Mouse (Mus musculus) telencephalon, adult 2 months (tissue): ENCODE measurements around the gene Gatc.
"Not testable (repeated sequence)": the region's sequence is repeated elsewhere in the genome, so short reads cannot be mapped to it uniquely, and the experiment has no call there.

Source experiments
- DNase-seq: peaks from one replicate; pipeline ENCODE4 v3.0.0-alpha.2; 2011; ENCODE audit warnings: low read depth, low spot score

Gene Gatc

DNA sequence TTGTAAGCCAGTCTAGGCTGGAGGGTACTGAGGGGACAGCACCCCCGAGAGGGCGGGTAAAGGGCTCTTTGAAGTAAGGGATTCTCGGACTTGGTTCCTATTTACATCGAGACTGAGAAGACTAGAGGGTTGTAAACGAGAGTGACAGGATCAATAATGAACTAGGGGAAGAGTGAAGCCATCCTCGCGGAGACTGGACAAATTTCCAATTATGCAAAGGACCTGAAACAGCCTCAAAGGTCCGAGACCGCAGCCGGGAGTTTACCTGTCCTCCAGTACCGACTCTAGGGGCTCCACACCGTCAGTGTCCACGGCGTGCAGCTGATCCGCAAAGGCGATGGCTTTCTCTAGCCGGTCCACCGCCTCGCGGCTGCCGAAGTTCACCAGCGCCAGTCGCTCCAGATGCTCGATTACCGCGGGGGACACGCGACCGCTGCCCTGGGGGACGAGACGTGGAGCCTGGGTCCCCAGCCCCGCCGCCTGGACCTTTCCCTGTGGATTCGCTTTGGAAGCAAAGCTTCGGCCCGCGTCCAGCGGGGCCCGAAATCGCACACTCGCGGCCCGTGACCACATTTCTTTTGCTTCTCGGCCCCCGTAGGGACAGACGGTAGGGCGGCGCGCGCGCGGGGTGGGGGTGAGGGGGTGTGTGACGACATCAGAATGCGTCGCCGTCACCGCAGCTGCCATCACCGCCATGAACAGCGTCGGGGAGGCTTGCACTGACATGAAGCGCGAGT is at the start of gene Gatc, which contains the start of gene Triap1:
Gene Gatc (minus strand): TSS at position 602 of the 737 bp plus-strand sequence.
Gene Triap1 (plus strand): TSS at position 649 of the 737 bp plus-strand sequence.
- peak; percentile 80 for DNase-seq

- DNase-seq, result not testable (repeated sequence)
Measured at GRCm38 (mm10) chr5:115378882-115379281, 37.9 kb upstream of the Gatc start.

- DNase-seq, result no peak
Measured at GRCm38 (mm10) chr5:115375436-115375835, 34.5 kb upstream of the Gatc start.

GRCm38 (mm10) chr5:115374204-115374820 is 33.3 kb upstream of the Gatc start:
- DNase-seq, result no peak

GRCm38 (mm10) chr5:115373441-115374203 is 32.6 kb upstream of the Gatc start:
- DNase-seq, result no peak

DNA sequence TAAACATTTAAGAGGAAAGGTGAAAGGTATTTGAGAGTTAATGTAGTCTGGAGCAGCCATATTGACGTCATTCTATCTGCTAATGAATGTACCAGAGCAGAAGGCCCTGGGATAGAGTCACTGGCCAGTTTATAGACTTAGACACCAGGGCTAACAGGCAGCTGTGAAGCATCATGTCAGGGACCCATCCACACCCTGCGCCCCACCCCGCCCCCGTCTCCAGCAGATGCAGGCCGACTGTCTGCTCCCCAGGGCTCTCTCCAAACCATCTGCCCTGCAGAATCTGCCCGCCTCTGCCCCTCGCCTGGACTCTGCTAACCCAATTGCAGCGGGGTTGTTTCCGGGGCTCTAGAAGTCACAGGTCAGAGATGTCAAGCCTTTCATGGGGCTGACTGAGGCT is 30.8 kb upstream of the Gatc start:
- no peak for DNase-seq

DNA sequence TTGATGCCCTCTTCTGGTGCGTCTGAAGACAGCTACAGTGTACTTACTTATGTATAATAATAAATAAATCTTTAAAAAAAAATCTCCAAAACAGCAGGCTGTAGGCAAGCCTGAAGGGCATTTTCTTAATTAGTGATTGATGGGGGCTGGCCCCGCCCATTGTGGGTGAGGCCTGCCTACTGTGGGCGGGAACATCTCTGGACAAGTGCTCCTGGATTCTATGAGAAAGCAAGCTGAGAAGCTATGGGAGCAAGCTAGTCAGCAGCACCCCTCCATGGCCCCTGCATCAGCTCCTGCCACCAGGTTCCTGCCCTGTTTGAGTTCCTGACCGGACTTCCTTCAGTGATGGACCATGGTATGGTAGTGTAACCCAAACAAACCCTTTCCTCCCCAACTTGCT is 23.8 kb upstream of the Gatc start:
- DNase-seq, result no peak

DNA sequence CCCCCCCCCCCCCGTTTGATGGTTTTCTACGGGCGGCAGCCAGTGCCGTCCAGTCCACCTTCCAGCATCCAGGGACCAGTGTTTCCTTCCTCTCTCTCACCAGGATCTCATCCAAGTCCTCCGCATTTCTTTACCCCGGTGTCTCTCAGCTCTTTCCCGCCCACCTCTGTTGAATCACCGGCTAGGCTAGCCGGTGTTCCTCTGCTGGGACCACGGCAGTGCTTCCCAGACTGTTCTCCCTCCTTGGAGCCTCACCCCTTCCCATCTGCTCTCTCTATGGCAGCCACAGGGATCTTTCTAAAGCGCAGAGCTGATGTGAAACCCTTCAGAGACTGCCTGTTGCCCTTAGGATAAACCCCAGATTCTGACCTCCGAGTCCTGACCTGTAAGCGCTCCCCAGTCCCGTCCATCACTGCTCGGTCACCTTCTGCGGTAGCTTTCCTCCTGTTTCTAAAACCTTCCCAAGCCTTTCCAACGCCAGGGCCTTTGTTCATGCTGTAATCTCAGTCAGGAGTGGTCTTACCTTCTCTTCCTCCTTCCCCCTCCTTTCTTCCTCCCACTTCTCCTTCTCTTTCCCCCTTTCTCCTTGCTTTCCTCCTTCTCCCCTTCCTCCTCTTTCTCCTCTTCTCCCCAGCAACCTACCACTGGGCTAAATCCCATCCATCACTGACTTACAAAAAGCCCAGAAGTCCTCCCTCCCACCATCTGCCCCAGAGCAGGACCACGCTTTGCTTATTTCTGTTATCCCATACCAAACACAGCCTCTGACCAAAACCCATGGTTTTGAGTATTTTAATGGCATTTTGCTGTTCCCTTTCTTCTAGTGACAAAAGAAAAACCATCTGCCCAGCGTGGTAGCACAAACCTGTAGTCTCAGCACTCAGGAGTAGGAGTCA is 22.1 kb upstream of the Gatc start:
- DNase-seq, result peak; percentile 84

GRCm38 (mm10) chr5:115362216-115362615 is 21.2 kb upstream of the Gatc start:
- DNase-seq, result no peak

DNA sequence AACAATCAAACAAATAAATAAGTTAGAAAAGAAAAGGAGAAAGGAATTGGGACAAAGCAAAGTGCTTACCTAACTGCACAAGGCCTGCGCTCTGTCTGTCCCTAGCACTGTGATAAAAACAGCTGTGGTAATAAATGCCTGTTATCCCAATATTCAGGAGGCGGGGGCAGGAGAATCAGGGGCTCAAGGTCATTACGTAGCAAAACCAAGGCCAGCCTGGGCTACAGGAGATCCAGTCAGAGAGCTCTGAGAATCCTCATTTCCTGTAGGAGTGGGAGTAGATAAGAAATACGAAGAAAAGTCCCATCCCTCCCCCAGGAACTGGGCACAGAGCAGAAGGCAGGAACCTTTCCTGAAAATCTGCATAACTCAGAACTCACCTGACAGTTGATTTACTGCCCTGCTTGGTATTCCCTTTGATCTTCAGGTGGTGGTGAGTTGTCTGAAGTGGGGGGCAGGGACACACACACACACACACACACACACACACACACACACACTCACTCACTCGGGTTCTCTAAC is 18.9 kb upstream of the Gatc start:
- DNase-seq, result no peak

- no peak for DNase-seq
Measured at GRCm38 (mm10) chr5:115359438-115359837, 18.5 kb upstream of the Gatc start.

GRCm38 (mm10) chr5:115358872-115359271 is 17.9 kb upstream of the Gatc start:
- DNase-seq, result no peak

DNA sequence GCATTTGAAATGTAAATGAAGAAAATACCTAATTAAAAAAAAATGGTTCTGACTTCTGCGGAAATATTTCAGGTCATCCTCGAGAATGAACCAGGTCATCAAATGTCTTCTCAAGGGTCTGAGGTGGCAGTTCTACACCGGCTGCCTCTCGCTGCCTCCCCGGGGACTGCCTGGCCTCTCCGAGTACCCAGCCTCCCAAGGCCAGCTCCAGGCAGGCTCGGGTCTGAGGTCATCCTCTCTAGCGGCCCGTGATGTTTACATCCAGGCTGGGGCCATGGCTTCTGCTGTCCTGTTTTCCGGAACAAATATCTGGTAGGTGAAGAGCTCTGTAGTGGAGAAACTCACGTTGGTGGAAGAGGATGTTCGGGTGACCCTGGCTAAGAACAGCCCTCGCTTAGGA is 14.1 kb upstream of the Gatc start:
- no peak for DNase-seq

DNA sequence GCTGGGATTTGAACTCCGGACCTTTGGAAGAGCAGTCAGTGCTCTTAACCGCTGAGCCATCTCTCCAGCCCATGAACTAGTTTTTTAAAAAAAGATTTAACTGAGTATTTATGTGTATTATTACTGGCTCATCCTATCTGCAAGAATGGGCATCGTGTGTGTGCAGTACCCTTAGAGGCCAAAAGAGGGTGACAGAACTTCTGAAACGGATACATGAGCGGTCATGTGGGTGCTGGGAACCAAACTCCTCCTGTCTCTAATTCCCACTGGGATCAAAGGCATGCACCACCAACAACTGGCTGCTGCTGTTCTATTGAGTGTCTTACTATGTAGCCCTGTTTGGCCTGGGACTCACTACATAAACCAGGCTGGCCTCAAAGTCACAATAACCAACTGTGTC is 10.4 kb upstream of the Gatc start:
- no peak for DNase-seq

DNA sequence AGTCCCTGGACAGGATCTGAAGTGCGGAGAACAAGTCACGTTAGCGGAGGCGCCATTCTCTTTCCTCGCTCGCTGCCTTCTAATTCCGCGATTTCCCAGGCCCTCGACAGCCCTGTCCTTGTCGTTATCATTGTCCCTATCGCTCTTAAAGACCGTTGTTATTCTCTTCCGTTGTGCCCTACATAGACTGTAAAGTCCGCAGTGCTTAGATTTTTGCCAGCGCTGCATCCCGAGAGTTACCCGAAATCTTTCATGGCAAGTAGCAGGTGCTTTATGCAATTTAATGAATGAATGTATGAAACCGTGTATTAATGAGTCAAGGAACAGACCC is 8.2 kb upstream of the Gatc start:
- DNase-seq, result no peak

DNA sequence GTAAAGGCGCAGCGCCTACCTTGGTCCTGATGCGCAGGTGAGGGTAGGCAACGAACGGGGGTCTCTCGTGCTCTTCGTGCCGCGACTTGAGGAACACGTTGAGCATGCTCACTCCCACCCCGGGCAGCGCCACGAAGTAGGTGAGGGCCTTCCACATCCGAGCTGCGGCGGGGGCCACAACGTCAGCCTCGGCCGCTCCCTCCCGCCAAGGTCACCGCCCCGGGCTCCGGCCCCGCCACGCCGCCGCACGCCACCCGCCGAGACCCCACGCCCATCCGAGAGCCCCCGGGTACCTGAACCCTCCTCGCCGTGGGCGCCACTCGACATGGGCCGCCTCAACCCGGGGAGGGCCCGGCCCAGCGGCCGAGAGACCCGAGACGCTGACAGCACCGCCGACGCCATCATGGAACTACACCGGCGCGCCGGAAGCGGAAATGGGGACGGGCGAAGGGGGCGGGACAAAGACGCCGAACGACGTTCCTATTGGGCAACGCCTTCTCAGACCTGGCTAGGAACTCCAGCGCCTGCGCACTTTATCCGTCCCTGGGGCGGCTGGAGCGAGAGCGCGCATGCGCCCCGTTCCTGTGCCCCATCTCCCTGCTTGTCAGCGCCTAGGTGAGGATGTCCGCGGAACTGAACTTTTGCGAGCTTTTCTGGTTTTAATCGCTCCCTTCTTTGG is 7.7 kb upstream of the Gatc start, which contains the start of gene Cox6a1:
Gene Cox6a1 (minus strand): TSS at position 436 of the 679 bp plus-strand sequence.
- peak; percentile 96 for DNase-seq

DNA sequence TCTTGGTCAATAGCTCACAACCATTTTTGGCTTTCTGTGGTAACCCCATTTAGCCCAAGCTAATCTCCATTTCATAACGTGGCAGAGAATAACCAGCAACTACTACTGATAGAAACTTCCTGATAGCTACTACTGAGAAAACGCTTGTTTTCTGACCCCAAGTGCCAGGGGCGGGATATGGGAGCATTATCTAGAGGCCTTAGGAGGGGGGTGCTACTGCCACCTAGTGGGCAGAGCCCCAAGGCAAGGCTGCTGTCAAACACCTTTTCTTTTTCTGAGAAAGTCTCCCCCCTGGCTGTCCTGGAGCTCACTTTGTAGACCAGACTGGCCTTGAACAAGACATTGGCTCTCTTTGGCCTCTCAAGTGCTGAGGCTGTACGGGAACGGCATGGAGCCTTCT is 6.6 kb upstream of the Gatc start:
- DNase-seq, result no peak

- DNase-seq, result no peak
Measured at GRCm38 (mm10) chr5:115341314-115342165, 562 bp upstream of the Gatc start.

- no peak for DNase-seq
Measured at GRCm38 (mm10) chr5:115340007-115340406, 971 bp downstream of the Gatc start.

DNA sequence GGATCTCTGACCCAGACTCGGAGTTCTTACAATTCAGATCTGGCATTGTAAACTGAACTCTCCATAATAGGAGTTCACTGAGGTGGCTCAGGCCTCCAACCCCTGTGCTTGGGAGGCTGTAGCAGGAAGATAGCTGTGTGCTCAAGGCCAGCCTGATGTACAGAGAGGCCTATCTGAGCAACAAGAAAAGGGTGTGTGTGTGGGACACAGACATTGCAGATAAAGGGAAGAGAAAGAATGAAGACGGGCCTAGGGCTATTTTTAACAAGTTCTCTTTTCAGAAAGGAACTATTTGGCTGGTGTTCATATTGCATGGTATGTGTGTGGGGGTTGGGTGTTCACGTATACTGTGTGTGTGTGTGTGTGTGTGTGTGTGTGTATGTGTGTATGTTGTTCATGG is 7.4 kb downstream of the Gatc start:
- DNase-seq, result no peak
